Mouse (Mus musculus): ENCODE measurements around the gene 1700025F22Rik. TPM values are rescaled to one million over a fixed set of nuclear protein-coding genes. Genes with fewer than 3 reads are reported as not detected.
"Not testable (repeated sequence)": the region's sequence is repeated elsewhere in the genome, so short reads cannot be mapped to it uniquely, and the experiment has no call there.

1700025F22Rik gene
- polyA plus RNA-seq, 1 experiment from 2014 or later: not detected

- H3K36me3 ChIP-seq: no peaks in the 10 kb centered on the region
- no peaks in the 10 kb centered on the region for H3K9me3 ChIP-seq (replicated peaks)
- no peaks in the 10 kb centered on the region for H3K27me3 ChIP-seq
- DNase-seq (no peak), ATAC-seq (ENCODE audit: low read depth) (no peak)
- no peak overlapping the region for H3K27ac ChIP-seq
- no peaks in the 10 kb centered on the region for H3K4me1 ChIP-seq (replicated peaks)
- H3K9ac ChIP-seq: no peak overlapping the region
- 45% methylated on average over 3 of the region's 3 CpGs for WGBS (ENCODE audit: insufficient replicate concordance)
- H3K4me2 ChIP-seq: no peak overlapping the region
- no peak overlapping the region for H3K4me3 ChIP-seq (replicated peaks)
These were observed 57.4 kb downstream of the 1700025F22Rik start for GRCm38 (mm10) chr19:11107746-11108145.

- Histone ChIP-seq H3K9me3 (replicated peaks) (no peaks in the 10 kb centered on the region), H3K4me3 (replicated peaks) (no peak overlapping the region), H3K4me2 (no peak overlapping the region), H3K4me1 (replicated peaks) (no peaks in the 10 kb centered on the region), H3K36me3 (no peaks in the 10 kb centered on the region), H3K27ac (no peak overlapping the region), H3K9ac (no peak overlapping the region), H3K27me3 (no peaks in the 10 kb centered on the region)
- ATAC-seq (ENCODE audit: low read depth) (no peak), DNase-seq (no peak)
- WGBS (ENCODE audit: insufficient replicate concordance): 38% methylated on average over 1 of the region's 1 CpGs
These were observed 63.2 kb downstream of the 1700025F22Rik start for GRCm38 (mm10) chr19:11101880-11102279.

- H3K36me3 ChIP-seq: no peaks in the 10 kb centered on the region
- H3K27me3 ChIP-seq: peaks cover 2% of the 10 kb centered on the region
- no peak for DNase-seq
- H3K9ac ChIP-seq: no peak overlapping the region
- ATAC-seq (ENCODE audit: low read depth): no peak
- H3K27ac ChIP-seq: no peak overlapping the region
- H3K4me2 ChIP-seq: no peak overlapping the region
- H3K9me3 ChIP-seq (replicated peaks): no peaks in the 10 kb centered on the region
- no peaks in the 10 kb centered on the region for H3K4me1 ChIP-seq (replicated peaks)
- H3K4me3 ChIP-seq (replicated peaks): no peak overlapping the region
- 59% methylated on average over 3 of the region's 3 CpGs for WGBS (ENCODE audit: insufficient replicate concordance)
These were observed 66.7 kb downstream of the 1700025F22Rik start for GRCm38 (mm10) chr19:11098401-11098800.

GRCm38 (mm10) chr19:11092131-11092530 lies 73.0 kb downstream of the 1700025F22Rik start:
- not testable (repeated sequence) for DNase-seq; H3K36me3 ChIP-seq; H3K27ac ChIP-seq; H3K9ac ChIP-seq; H3K9me3 ChIP-seq (replicated peaks); H3K4me1 ChIP-seq (replicated peaks); ATAC-seq (ENCODE audit: low read depth)
- 3% methylated on average over 50 of the region's 50 CpGs for WGBS (ENCODE audit: insufficient replicate concordance)
- peak overlapping the region; percentile 48 for H3K4me2 ChIP-seq
- H3K27me3 ChIP-seq: peaks cover 19% of the 10 kb centered on the region
- H3K4me3 ChIP-seq (replicated peaks): 0 out of 2 replicates have a peak overlapping the region, but pooled peaks have one; percentile 25

Other genes starting within 250 kb of the 1700025F22Rik start
- gene Zp1, start 244.7 kb downstream of the 1700025F22Rik start, polyA plus RNA-seq (2015; fragmentation: Nextera tagmentation; extraction: Ambion mirVana): not detected in 2 replicates
- gene Ptgdr2, start 228.2 kb downstream of the 1700025F22Rik start, polyA plus RNA-seq (2015; fragmentation: Nextera tagmentation; extraction: Ambion mirVana): not detected in 2 replicates
- gene Ccdc86, start 216.1 kb downstream of the 1700025F22Rik start, polyA plus RNA-seq (2015; fragmentation: Nextera tagmentation; extraction: Ambion mirVana): 23.4 and 25.3 TPM in 2 replicates
- not detected in 2 replicates for gene Ms4a10, start 190.7 kb downstream of the 1700025F22Rik start, polyA plus RNA-seq (2015; fragmentation: Nextera tagmentation; extraction: Ambion mirVana)
- not detected in 2 replicates for gene Ms4a15, start 172.1 kb downstream of the 1700025F22Rik start, polyA plus RNA-seq (2015; fragmentation: Nextera tagmentation; extraction: Ambion mirVana)
- gene Ms4a18, start 147.3 kb downstream of the 1700025F22Rik start, polyA plus RNA-seq (2015; fragmentation: Nextera tagmentation; extraction: Ambion mirVana): not detected in 2 replicates
- 0.16 TPM in 1 of 2 replicates, not detected in the other for gene Ms4a8a, start 84.2 kb downstream of the 1700025F22Rik start, polyA plus RNA-seq (2015; fragmentation: Nextera tagmentation; extraction: Ambion mirVana)
- not detected in 2 replicates for gene 1700017D01Rik, start 34.4 kb downstream of the 1700025F22Rik start, polyA plus RNA-seq (2015; fragmentation: Nextera tagmentation; extraction: Ambion mirVana)
- gene Ms4a13, start 31.4 kb upstream of the 1700025F22Rik start, polyA plus RNA-seq (2015; fragmentation: Nextera tagmentation; extraction: Ambion mirVana): not detected in 2 replicates
- not detected in 2 replicates for gene Ms4a12, start 67.1 kb upstream of the 1700025F22Rik start, polyA plus RNA-seq (2015; fragmentation: Nextera tagmentation; extraction: Ambion mirVana)
- not detected in 2 replicates for gene Ms4a1, start 100.9 kb upstream of the 1700025F22Rik start, polyA plus RNA-seq (2015; fragmentation: Nextera tagmentation; extraction: Ambion mirVana)
- not detected in 2 replicates for gene Ms4a5, start 118.6 kb upstream of the 1700025F22Rik start, polyA plus RNA-seq (2015; fragmentation: Nextera tagmentation; extraction: Ambion mirVana)
- gene Ms4a14, start 149.1 kb upstream of the 1700025F22Rik start, polyA plus RNA-seq (2015; fragmentation: Nextera tagmentation; extraction: Ambion mirVana): 0.03 TPM in 1 of 2 replicates, not detected in the other
- gene Ms4a7, start 170.8 kb upstream of the 1700025F22Rik start, polyA plus RNA-seq (2015; fragmentation: Nextera tagmentation; extraction: Ambion mirVana): 1.1 and 1.5 TPM in 2 replicates
- gene Ms4a4a, start 210.2 kb upstream of the 1700025F22Rik start, polyA plus RNA-seq (2015; fragmentation: Nextera tagmentation; extraction: Ambion mirVana): 0.63 and 1.3 TPM in 2 replicates
- gene Ms4a4c, start 239.4 kb upstream of the 1700025F22Rik start, polyA plus RNA-seq (2015; fragmentation: Nextera tagmentation; extraction: Ambion mirVana): 0.78 and 0.83 TPM in 2 replicates